Mouse (Mus musculus) limb, embryonic 13.5 days (tissue): ENCODE data around the gene Mob3b. TPM values are rescaled to one million over a fixed set of nuclear protein-coding genes. Genes with fewer than 3 reads are reported as not detected.

Source experiments
- ATAC-seq: fragments of 200-750 bp; cut with Nextera tagmentation; 2 replicates; pipeline ENCODE4 v1.8.0; 2017; ENCODE audit warnings: low read depth, moderate number of reproducible peaks, moderate TSS enrichment; ENCODE audit not compliant: low FRiP score
- H3K27ac ChIP-seq: fragments of 300-500 bp; sonication (generic); 2 replicates; pipeline ENCODE4 v1.5.1; 2015; ENCODE audit warnings: inconsistent platforms, mild to moderate bottlenecking, moderate library complexity
- H3K27me3 ChIP-seq: fragments of 300-500 bp; sonication (generic); 2 replicates; pipeline ENCODE4 v1.6.1; 2015; ENCODE audit warnings: mild to moderate bottlenecking, inconsistent platforms
- H3K36me3 ChIP-seq: fragments of 300-500 bp; sonication (generic); 2 replicates; pipeline ENCODE4 v1.6.1; 2015; ENCODE audit warnings: inconsistent platforms, mild to moderate bottlenecking, moderate library complexity
- H3K4me1 ChIP-seq: fragments of 300-500 bp; sonication (generic); 2 replicates; pipeline ENCODE4 v1.6.1; 2015; ENCODE audit warnings: inconsistent platforms
- H3K4me2 ChIP-seq: fragments of 300-500 bp; sonication (generic); replicated peaks from 2 replicates; pipeline ENCODE4 v1.6.1; 2015; ENCODE audit warnings: inconsistent platforms, mild to moderate bottlenecking, moderate library complexity
- H3K4me3 ChIP-seq: fragments of 300-500 bp; sonication (generic); 2 replicates; pipeline ENCODE4 v1.5.1; 2015; ENCODE audit warnings: moderate library complexity, mild to moderate bottlenecking, inconsistent platforms
- H3K9ac ChIP-seq: fragments of 300-500 bp; sonication (generic); 2 replicates; pipeline ENCODE4 v1.6.1; 2015; ENCODE audit warnings: mild to moderate bottlenecking, inconsistent platforms
- H3K9me3 ChIP-seq: fragments of 300-500 bp; sonication (generic); 2 replicates; pipeline ENCODE4 v1.6.1; 2016; ENCODE audit warnings: inconsistent platforms
- WGBS: fragments of 180-500 bp; shearing (Covaris S2); methylation state at CpG from one replicate; pipeline ENCODE4 v1.1.7; 2015; 5-methylcytosine and 5-hydroxymethylcytosine counted together
- polyA plus RNA-seq: library from polyadenylated mRNA; unstranded; fragments of >200 nt; fragmentation: Nextera tagmentation; extraction: Ambion mirVana; gene quantifications from 2 replicates; pipeline ENCODE4 v1.2.1, GENCODE M21; 2015

Mob3b gene
- polyA plus RNA-seq, 1 experiment from 2014 or later: 13.5 TPM

- WGBS: 51% methylated on average over 10 of the region's 10 CpGs
- H3K36me3 ChIP-seq: no peaks in the 10 kb centered on the region
- H3K27ac ChIP-seq: no peak overlapping the region
- no peak for ATAC-seq
- H3K9me3 ChIP-seq: no peaks in the 10 kb centered on the region
- H3K27me3 ChIP-seq: no peaks in the 10 kb centered on the region
- no peak overlapping the region for H3K4me2 ChIP-seq
- H3K4me1 ChIP-seq: peaks cover 32% of the 10 kb centered on the region
- no peak overlapping the region for H3K4me3 ChIP-seq
- H3K9ac ChIP-seq: no peak overlapping the region
Observed at GRCm38 (mm10) chr4:34991116-34991515, 166.2 kb downstream of the Mob3b start.

- Histone ChIP-seq H3K9me3 (no peaks in the 10 kb centered on the region), H3K27me3 (no peaks in the 10 kb centered on the region), H3K9ac (no peak overlapping the region), H3K4me3 (no peak overlapping the region), H3K36me3 (no peaks in the 10 kb centered on the region), H3K4me2 (no peak overlapping the region), H3K27ac (no peak overlapping the region), H3K4me1 (peaks cover 32% of the 10 kb centered on the region)
- ATAC-seq: no peak
- WGBS: 81% methylated on average over 9 of the region's 9 CpGs
Observed at GRCm38 (mm10) chr4:34990659-34991058, 166.6 kb downstream of the Mob3b start.

GRCm38 (mm10) chr4:34987568-34987967, 169.7 kb downstream of the Mob3b start:
- Histone ChIP-seq H3K4me2 (no peak overlapping the region), H3K4me1 (peaks cover 15% of the 10 kb centered on the region; the same call in 1 of the 2 replicates), H3K36me3 (no peaks in the 10 kb centered on the region), H3K9me3 (no peaks in the 10 kb centered on the region), H3K9ac (no peak overlapping the region), H3K4me3 (no peak overlapping the region), H3K27ac (no peak overlapping the region), H3K27me3 (no peaks in the 10 kb centered on the region)
- WGBS: 91% methylated on average over 4 of the region's 4 CpGs
- no peak for ATAC-seq

- no peak overlapping the region for H3K9ac ChIP-seq
- no peak for ATAC-seq
- no peak overlapping the region for H3K27ac ChIP-seq
- no peaks in the 10 kb centered on the region for H3K9me3 ChIP-seq
- H3K4me2 ChIP-seq: no peak overlapping the region
- 78% methylated on average over 12 of the region's 12 CpGs for WGBS
- peaks cover 11% of the 10 kb centered on the region; the same call in 1 of the 2 replicates for H3K4me1 ChIP-seq
- no peaks in the 10 kb centered on the region for H3K36me3 ChIP-seq
- H3K4me3 ChIP-seq: no peak overlapping the region
- H3K27me3 ChIP-seq: no peaks in the 10 kb centered on the region
Observed at GRCm38 (mm10) chr4:34987109-34987508, 170.2 kb downstream of the Mob3b start.

- no peak for ATAC-seq
- Histone ChIP-seq H3K4me2 (no peak overlapping the region), H3K27me3 (no peaks in the 10 kb centered on the region), H3K27ac (no peak overlapping the region), H3K4me3 (no peak overlapping the region), H3K36me3 (no peaks in the 10 kb centered on the region), H3K4me1 (peaks cover 6% of the 10 kb centered on the region; the same call in 1 of the 2 replicates), H3K9ac (no peak overlapping the region), H3K9me3 (no peaks in the 10 kb centered on the region)
- WGBS: 84% methylated on average over 4 of the region's 4 CpGs
Observed at GRCm38 (mm10) chr4:34986647-34987046, 170.6 kb downstream of the Mob3b start.

GRCm38 (mm10) chr4:34984377-34984776, 172.9 kb downstream of the Mob3b start:
- Histone ChIP-seq H3K27ac (no peak overlapping the region), H3K9me3 (no peaks in the 10 kb centered on the region), H3K4me2 (no peak overlapping the region), H3K9ac (no peak overlapping the region), H3K36me3 (no peaks in the 10 kb centered on the region), H3K27me3 (no peaks in the 10 kb centered on the region), H3K4me3 (no peak overlapping the region), H3K4me1 (no peaks in the 10 kb centered on the region)
- no peak for ATAC-seq
- 87% methylated on average over 4 of the region's 4 CpGs for WGBS

GRCm38 (mm10) chr4:34983511-34983910, 173.8 kb downstream of the Mob3b start:
- no peak overlapping the region for H3K4me2 ChIP-seq
- H3K9ac ChIP-seq: no peak overlapping the region
- ATAC-seq: no peak
- no peaks in the 10 kb centered on the region for H3K9me3 ChIP-seq
- WGBS: 88% methylated on average over 6 of the region's 6 CpGs
- no peaks in the 10 kb centered on the region for H3K36me3 ChIP-seq
- no peaks in the 10 kb centered on the region for H3K27me3 ChIP-seq
- no peak overlapping the region for H3K27ac ChIP-seq
- no peaks in the 10 kb centered on the region for H3K4me1 ChIP-seq
- no peak overlapping the region for H3K4me3 ChIP-seq

GRCm38 (mm10) chr4:34981301-34982172, 175.7 kb downstream of the Mob3b start:
- H3K4me2 ChIP-seq: no peak overlapping the region
- ATAC-seq: no peak
- 72% methylated on average over 8 of the region's 8 CpGs for WGBS
- no peak overlapping the region for H3K27ac ChIP-seq
- no peaks in the 10 kb centered on the region for H3K4me1 ChIP-seq
- H3K36me3 ChIP-seq: no peaks in the 10 kb centered on the region
- no peak overlapping the region for H3K9ac ChIP-seq
- H3K27me3 ChIP-seq: no peaks in the 10 kb centered on the region
- no peak overlapping the region for H3K4me3 ChIP-seq
- H3K9me3 ChIP-seq: no peaks in the 10 kb centered on the region

GRCm38 (mm10) chr4:34980461-34981039, 176.7 kb downstream of the Mob3b start:
- H3K4me2 ChIP-seq: no peak overlapping the region
- H3K27ac ChIP-seq: no peak overlapping the region
- H3K27me3 ChIP-seq: no peaks in the 10 kb centered on the region
- H3K4me1 ChIP-seq: no peaks in the 10 kb centered on the region
- 86% methylated on average over 8 of the region's 8 CpGs for WGBS
- H3K36me3 ChIP-seq: no peaks in the 10 kb centered on the region
- H3K9me3 ChIP-seq: no peaks in the 10 kb centered on the region
- ATAC-seq: no peak
- no peak overlapping the region for H3K4me3 ChIP-seq
- no peak overlapping the region for H3K9ac ChIP-seq

- Histone ChIP-seq H3K4me1 (peaks cover 8% of the 10 kb centered on the region), H3K4me2 (no peak overlapping the region), H3K27me3 (no peaks in the 10 kb centered on the region), H3K27ac (no peak overlapping the region), H3K9ac (no peak overlapping the region), H3K4me3 (no peak overlapping the region), H3K9me3 (peaks cover 1% of the 10 kb centered on the region; the same call in 1 of the 2 replicates), H3K36me3 (no peaks in the 10 kb centered on the region)
- no peak for ATAC-seq
- 90% methylated on average over 4 of the region's 4 CpGs for WGBS
Observed at GRCm38 (mm10) chr4:34976916-34977702, 180.2 kb downstream of the Mob3b start.

GRCm38 (mm10) chr4:34976331-34976778, 180.9 kb downstream of the Mob3b start:
- ATAC-seq: no peak; the same call in 1 of the 2 replicates
- 80% methylated on average over 13 of the region's 13 CpGs for WGBS
- H3K9ac ChIP-seq: no peak overlapping the region
- H3K9me3 ChIP-seq: peaks cover 4% of the 10 kb centered on the region; the same call in 1 of the 2 replicates
- no peak overlapping the region for H3K4me3 ChIP-seq
- H3K4me2 ChIP-seq: no peak overlapping the region
- H3K4me1 ChIP-seq: peaks cover 8% of the 10 kb centered on the region
- H3K36me3 ChIP-seq: no peaks in the 10 kb centered on the region
- H3K27me3 ChIP-seq: no peaks in the 10 kb centered on the region
- no peak overlapping the region for H3K27ac ChIP-seq

GRCm38 (mm10) chr4:34974795-34975194, 182.5 kb downstream of the Mob3b start:
- Histone ChIP-seq H3K9me3 (peaks cover 4% of the 10 kb centered on the region; the same call in 1 of the 2 replicates), H3K27ac (no peak overlapping the region), H3K4me1 (peaks cover 8% of the 10 kb centered on the region), H3K36me3 (no peaks in the 10 kb centered on the region), H3K4me2 (no peak overlapping the region), H3K9ac (no peak overlapping the region), H3K27me3 (no peaks in the 10 kb centered on the region), H3K4me3 (no peak overlapping the region)
- ATAC-seq: no peak
- 61% methylated on average over 5 of the region's 5 CpGs for WGBS
